Mouse (Mus musculus): ENCODE data around the gene 4930469K13Rik.

DNA sequence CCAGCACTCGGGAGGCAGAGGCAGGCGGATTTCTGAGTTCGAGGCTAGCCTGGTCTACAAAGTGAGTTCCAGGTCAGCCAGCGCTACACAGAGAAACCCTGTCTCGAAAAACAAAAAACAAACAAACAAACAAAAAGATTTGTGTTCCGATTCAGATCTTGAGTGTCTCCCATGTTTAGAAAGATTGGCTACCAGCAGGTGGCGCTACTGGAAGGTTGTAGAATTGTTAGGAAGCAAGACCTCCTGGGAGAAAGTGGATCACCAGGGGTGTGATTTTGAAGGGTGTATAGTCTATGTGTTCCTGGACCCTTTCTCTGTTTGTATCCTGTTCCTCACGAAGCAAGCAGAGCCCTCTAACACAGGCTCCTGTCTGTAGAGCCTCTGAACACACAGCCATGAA lies 139.6 kb downstream of the 4930469K13Rik start:
- TF ChIP-seq GATA1 (IDR thresholded peaks at IDR 0.05; ENCODE audit: borderline replicate concordance, low read length) (no peak), FLI1 (IDR thresholded peaks at IDR 0.05; ENCODE audit: low read length) (no peak)
